Mouse (Mus musculus) macrophage (primary cell): ENCODE results near the gene Cd2bp2. TPM values are rescaled to one million over a fixed set of nuclear protein-coding genes. Genes with fewer than 3 reads are reported as not detected.

Source experiments
- H3K27ac ChIP-seq: fragments of 350-480 bp; formaldehyde crosslinking; 2 replicates; pipeline ENCODE4 v1.9.0; 2021
- H3K36me3 ChIP-seq: fragments of 350-480 bp; formaldehyde crosslinking; 2 replicates; pipeline ENCODE4 v1.9.0; 2021; ENCODE audit errors: inconsistent target
- H3K4me3 ChIP-seq: fragments of 350-480 bp; formaldehyde crosslinking; 2 replicates; pipeline ENCODE4 v1.9.0; 2021; ENCODE audit errors: inconsistent target
- H3K79me2 ChIP-seq: fragments of 350-480 bp; formaldehyde crosslinking; 2 replicates; pipeline ENCODE4 v1.9.0; 2021; ENCODE audit errors: inconsistent target
- WGBS: methylation state at CpG from one replicate; pipeline ENCODE4 v1.1.7; 2026; ENCODE audit warnings: inconsistent platforms; ENCODE audit not compliant: missing documents; 5-methylcytosine and 5-hydroxymethylcytosine counted together
- polyA plus RNA-seq: library from polyadenylated mRNA; stranded (reverse); fragments of 250-400 nt; gene quantifications from 3 replicates; pipeline ENCODE4 v1.2.4, GENCODE M21; 2018; ENCODE audit warnings: inconsistent platforms

Gene Cd2bp2
- polyA plus RNA-seq, 1 experiment from 2014 or later, result 55.7 TPM

DNA sequence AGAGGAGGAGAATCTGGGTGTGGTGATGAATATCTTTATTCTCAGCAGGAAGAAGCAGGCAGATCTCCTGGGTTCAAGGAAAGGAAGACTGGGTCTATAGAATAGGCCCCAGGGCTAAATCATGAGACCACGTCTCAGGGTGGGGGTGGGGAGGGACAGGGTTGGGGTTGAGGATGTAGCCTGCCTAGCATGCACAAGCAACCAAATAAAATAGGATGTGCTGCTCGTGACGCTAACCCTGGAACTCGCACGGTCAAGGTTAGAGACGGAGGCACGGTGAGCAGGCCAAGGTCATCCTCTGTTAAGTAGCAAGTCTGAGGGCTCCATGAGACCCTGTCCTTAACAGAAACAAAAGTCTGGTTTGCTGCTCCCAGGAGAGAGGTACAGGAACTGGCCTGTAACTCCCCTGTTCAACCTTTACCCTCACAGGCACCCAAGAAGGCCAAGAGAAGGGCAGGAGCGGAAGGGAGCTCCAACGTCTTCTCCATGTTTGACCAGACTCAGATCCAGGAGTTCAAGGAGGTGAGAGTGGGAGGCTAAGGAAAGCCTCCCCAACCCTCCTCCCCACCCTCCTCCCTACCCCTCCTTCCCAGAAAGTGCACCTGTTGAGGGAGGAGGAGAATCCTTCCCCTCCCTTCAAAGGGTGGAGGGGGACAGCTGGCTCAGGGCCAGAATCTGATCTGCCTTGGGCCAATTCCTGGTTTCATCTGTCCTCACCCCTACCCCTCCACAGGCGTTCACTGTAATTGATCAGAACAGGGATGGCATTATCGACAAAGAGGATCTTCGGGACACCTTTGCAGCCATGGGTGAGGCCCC is 16.8 kb upstream of the Cd2bp2 start:
- no peak overlapping the region for H3K4me3 ChIP-seq
- 90% methylated on average over 12 of the region's 12 CpGs for WGBS
- H3K27ac ChIP-seq, result no peak overlapping the region

GRCm38 (mm10) chr7:127211014-127211745 is 15.3 kb upstream of the Cd2bp2 start:
- Histone ChIP-seq H3K36me3 (no peaks in the 10 kb centered on the region), H3K79me2 (peaks cover 19% of the 10 kb centered on the region), H3K4me3 (no peak overlapping the region), H3K27ac (peak overlapping the region; percentile 48)
- WGBS, result 28% methylated on average over 5 of the region's 5 CpGs

More for the DNA sequence above, 16.8 kb upstream of the Cd2bp2 start:
- Histone ChIP-seq H3K79me2 (peaks cover 4% of the 10 kb centered on the region), H3K36me3 (no peaks in the 10 kb centered on the region)

DNA sequence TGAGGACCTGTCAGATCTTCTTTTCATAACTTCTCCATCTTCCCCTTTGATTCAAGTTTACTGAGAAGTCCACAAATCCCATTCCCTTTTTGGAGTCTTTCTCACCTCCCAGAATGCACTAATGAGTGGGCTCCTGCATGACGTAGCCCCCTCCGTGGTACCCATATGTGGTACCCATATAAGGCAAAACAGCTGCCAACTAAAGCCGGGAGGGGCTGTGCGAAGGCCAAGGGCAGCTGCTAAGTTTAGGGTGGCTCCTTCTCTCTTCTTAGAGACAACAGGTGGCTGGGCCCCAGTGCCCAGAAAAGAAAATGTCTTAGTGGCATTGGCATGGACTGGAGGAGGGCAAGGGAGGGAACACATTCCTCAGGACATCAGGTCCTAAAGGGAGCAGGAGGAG is 14.4 kb upstream of the Cd2bp2 start:
- Histone ChIP-seq H3K36me3 (no peaks in the 10 kb centered on the region), H3K79me2 (peaks cover 28% of the 10 kb centered on the region), H3K27ac (no peak overlapping the region; the same call in 1 of the 2 replicates), H3K4me3 (no peak overlapping the region)
- 71% methylated on average over 4 of the region's 4 CpGs for WGBS

GRCm38 (mm10) chr7:127209851-127210250 is 14.0 kb upstream of the Cd2bp2 start:
- peak overlapping the region; percentile 50 for H3K27ac ChIP-seq
- 76% methylated on average over 5 of the region's 5 CpGs for WGBS
- no peak overlapping the region for H3K4me3 ChIP-seq
- peaks cover 32% of the 10 kb centered on the region for H3K79me2 ChIP-seq
- no peaks in the 10 kb centered on the region for H3K36me3 ChIP-seq

DNA sequence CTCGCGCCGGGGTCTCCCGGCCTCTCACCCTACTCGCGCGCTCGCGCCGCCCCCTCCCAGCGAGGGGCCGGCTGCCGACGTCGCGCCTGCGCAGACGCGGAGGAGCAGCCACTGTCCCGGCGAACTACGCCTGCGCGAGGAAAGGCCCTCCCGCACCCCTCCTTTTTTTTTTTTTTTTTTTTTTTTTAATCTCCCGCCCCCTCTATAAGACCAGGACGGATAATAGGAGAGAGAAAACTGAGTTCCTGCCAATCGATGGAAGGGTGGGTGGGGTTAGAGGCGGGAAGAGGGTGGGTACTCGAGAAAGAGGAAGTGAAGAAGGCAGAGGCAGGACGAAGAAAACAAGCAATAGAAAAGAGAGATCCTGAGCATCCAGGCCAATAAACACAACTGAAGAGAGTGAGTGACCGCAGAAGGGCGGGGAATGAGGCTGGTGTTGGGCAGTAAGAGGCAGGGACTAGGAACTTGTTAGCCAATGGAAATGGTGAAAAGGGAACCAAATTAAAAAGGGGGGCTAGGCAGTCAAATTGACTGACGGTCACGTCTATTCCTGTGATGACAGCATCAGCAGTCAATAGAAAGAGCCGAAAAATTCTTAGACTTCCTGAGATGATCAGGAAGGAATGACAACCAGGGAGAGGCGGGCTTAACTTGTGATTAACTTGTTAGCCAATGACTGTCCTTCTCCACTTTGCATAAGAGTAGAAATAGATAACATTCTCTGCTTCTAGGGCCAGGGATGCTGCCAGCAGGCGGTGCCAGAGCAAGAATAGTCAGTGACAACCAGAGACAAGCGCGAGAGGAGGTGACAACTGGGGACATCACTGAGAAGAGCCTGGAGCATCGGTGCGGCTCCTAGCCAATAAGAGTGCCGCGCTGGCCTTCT is 12.9 kb upstream of the Cd2bp2 start, which contains the start of gene Mylpf:
TSS of gene Mylpf (plus strand) at position 338 of the 886 bp plus-strand sequence.
- H3K36me3 ChIP-seq, result peaks cover 3% of the 10 kb centered on the region; the same call in 1 of the 2 replicates
- WGBS, result 2% methylated on average over 39 of the region's 44 CpGs
- peak within 1 kb of the TSS; percentile 80 for H3K27ac ChIP-seq
- H3K4me3 ChIP-seq, result peak within 1 kb of the TSS; percentile 95
- H3K79me2 ChIP-seq, result peaks cover 43% of the 10 kb centered on the region

GRCm38 (mm10) chr7:127208295-127208552 is 12.4 kb upstream of the Cd2bp2 start, which contains the start of gene Tbc1d10b:
TSS of gene Tbc1d10b (minus strand) at chr7:127208468.
- Histone ChIP-seq H3K4me3 (peak within 1 kb of the TSS; percentile 95), H3K27ac (peak within 1 kb of the TSS; percentile 80), H3K79me2 (peaks cover 49% of the 10 kb centered on the region), H3K36me3 (peaks cover 9% of the 10 kb centered on the region)
- WGBS, result 1% methylated on average over 37 of the region's 44 CpGs

- Histone ChIP-seq H3K79me2 (peaks cover 54% of the 10 kb centered on the region), H3K36me3 (peaks cover 15% of the 10 kb centered on the region), H3K4me3 (peak overlapping the region; percentile 95), H3K27ac (peak overlapping the region; percentile 80)
- 0% methylated on average over 52 of the region's 53 CpGs for WGBS
Observed at GRCm38 (mm10) chr7:127207374-127208294, 11.8 kb upstream of the Cd2bp2 start.

DNA sequence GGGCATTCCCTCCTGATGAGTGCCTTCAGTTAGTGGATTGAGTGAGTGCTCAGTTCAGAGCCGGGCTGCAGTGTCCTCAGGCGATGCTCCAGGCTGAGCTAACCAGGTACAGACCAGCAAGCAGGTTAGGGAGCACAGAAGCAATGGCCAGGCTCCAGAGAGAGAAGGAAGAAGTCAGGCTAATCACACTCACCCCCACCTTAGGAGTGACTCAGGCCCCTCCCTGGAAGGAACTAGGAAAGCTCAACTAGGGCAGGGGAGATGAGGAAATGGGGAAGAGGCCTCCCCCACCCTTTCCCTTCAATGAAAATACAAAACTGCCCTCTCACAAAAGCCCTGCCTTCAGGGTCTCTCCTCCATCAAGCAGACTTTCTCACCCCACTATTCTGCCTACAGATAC is 10.8 kb upstream of the Cd2bp2 start:
- Histone ChIP-seq H3K4me3 (peak overlapping the region; percentile 95), H3K79me2 (peaks cover 65% of the 10 kb centered on the region), H3K27ac (peak overlapping the region; percentile 80), H3K36me3 (peaks cover 25% of the 10 kb centered on the region)
- WGBS, result 0% methylated on average over 2 of the region's 2 CpGs

GRCm38 (mm10) chr7:127196484-127196883 is 634 bp upstream of the Cd2bp2 start:
- H3K36me3 ChIP-seq, result peaks cover 67% of the 10 kb centered on the region
- peak overlapping the region; percentile 73 for H3K27ac ChIP-seq
- peak overlapping the region; percentile 96 for H3K4me3 ChIP-seq
- H3K79me2 ChIP-seq, result peaks cover 38% of the 10 kb centered on the region
- 58% methylated on average over 11 of the region's 11 CpGs for WGBS

- Histone ChIP-seq H3K36me3 (peaks cover 49% of the 10 kb centered on the region), H3K4me3 (peak overlapping the region; percentile 96), H3K79me2 (peaks cover 19% of the 10 kb centered on the region), H3K27ac (no peak overlapping the region)
- 74% methylated on average over 7 of the region's 7 CpGs for WGBS
Observed at GRCm38 (mm10) chr7:127194633-127195029, 1.2 kb downstream of the Cd2bp2 start.

GRCm38 (mm10) chr7:127194011-127194632 is 1.7 kb downstream of the Cd2bp2 start:
- peaks cover 16% of the 10 kb centered on the region for H3K79me2 ChIP-seq
- 93% methylated on average over 14 of the region's 17 CpGs for WGBS
- H3K27ac ChIP-seq, result no peak overlapping the region
- peaks cover 44% of the 10 kb centered on the region for H3K36me3 ChIP-seq
- no peak overlapping the region for H3K4me3 ChIP-seq

GRCm38 (mm10) chr7:127192989-127193388 is 2.9 kb downstream of the Cd2bp2 start:
- no peak overlapping the region for H3K4me3 ChIP-seq
- H3K79me2 ChIP-seq, result peaks cover 16% of the 10 kb centered on the region
- H3K27ac ChIP-seq, result no peak overlapping the region
- H3K36me3 ChIP-seq, result peaks cover 32% of the 10 kb centered on the region
- WGBS, result 93% methylated on average over 5 of the region's 5 CpGs

GRCm38 (mm10) chr7:127190672-127191071 is 5.2 kb downstream of the Cd2bp2 start:
- WGBS, result 94% methylated on average over 5 of the region's 6 CpGs
- Histone ChIP-seq H3K4me3 (no peak overlapping the region), H3K36me3 (peaks cover 27% of the 10 kb centered on the region; the same call in 1 of the 2 replicates), H3K79me2 (peaks cover 16% of the 10 kb centered on the region), H3K27ac (no peak overlapping the region)
